Mouse (Mus musculus) heart, adult 18-20 months (tissue): ENCODE data around the gene Atg9a. TPM values are rescaled to one million over a fixed set of nuclear protein-coding genes. Genes with fewer than 3 reads are reported as not detected.

ENCODE experiments used
- DNase-seq, 2 experiments: peaks; one replicate each; pipeline ENCODE4 v3.0.0; 2021 to 2022; ENCODE audit warnings: mixed read lengths in 1 of 2
- total RNA-seq, 2 experiments: library from RNA; stranded (reverse); gene quantifications; 2 replicates each; pipeline ENCODE4 v1.2.3; 2021

Atg9a gene
- total RNA-seq, 2 experiments from 2014 or later = 58.8 to 68.8 TPM

GRCm38 (mm10) chr1:75215785-75216184 is 23.8 kb upstream of the Atg9a start:
- DNase-seq = peak; percentile 25 to 28

DNA sequence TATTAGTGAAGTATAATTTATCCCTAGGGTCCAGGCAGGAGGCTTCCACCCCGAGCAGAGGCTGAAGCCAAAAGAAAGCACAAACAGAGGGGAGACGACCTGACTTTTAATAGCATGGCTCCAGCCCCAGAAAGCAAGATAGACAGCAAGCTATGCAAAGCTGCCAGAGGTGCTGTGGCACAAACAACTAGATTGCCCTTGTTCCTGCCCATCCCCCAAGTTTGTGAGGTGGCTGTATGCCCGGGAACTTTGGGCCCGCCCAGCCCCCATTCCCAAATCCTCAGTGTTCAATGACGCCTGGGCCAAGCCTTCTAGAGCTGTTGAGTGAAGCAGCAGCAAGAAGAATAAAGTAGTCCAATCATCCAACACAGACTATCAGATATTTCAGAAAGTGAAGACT is 22.9 kb upstream of the Atg9a start:
- DNase-seq = peak; percentile 84 to 85

GRCm38 (mm10) chr1:75214442-75214841 is 22.4 kb upstream of the Atg9a start:
- DNase-seq = peak in 1 of 2 experiments; percentile 30

- no peak for DNase-seq
Measured at GRCm38 (mm10) chr1:75213096-75213495, 21.1 kb upstream of the Atg9a start.

DNA sequence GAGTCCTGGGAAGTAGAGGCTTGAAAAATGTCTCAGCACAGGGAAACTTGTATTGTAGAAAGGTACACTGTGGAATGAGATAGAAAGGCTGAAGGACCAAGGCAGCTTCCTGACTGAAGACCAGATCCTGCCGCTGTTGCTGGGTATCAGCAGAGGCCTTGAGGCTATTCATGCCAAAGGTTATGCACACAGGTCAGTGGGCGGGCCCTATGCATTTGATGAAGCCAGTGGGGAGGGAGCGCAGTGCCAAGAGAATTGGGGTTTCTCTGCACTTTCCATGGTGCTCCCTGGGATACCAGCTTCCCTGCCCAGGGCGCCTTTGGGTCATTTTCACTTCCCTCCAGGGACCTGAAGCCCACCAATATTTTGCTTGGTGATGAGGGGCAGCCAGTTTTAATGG is 20.5 kb upstream of the Atg9a start:
- DNase-seq = no peak

DNA sequence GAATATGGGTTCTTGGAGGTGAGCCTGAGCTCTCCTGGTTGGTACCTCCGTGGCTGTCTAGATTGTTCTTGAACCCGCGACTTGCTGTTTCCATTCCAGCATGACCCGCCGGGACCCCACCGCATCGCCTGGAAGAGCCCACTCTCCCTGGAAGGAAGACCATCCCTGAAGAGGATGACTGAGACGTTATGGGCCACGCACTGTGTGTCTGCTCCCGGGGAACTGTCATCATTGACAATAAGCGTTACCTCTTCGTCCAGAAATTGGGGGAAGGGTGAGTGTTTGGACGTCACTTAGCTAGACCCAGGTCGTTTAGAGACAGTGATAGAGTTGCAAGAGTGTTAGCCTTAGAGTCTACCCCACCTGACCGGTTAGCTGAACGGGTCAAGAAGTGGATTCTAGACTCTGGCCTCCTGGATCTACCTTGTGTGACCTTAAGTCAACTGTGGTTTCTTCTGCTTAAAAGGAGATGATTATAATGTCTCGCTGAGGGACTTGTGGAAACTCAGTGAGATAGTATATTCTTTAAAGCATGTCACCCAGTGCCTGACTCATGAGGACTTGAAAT is 19.2 kb upstream of the Atg9a start:
- DNase-seq = no peak

GRCm38 (mm10) chr1:75210136-75211087 is 18.4 kb upstream of the Atg9a start, which contains the start of the genes Glb1l and Stk16:
Glb1l (minus strand) TSS chr1:75210813.
Stk16 (plus strand) TSS chr1:75210838.
- DNase-seq = peak; percentile 98

GRCm38 (mm10) chr1:75208967-75209678 is 17.1 kb upstream of the Atg9a start:
- peak; percentile 46 to 56 for DNase-seq

- no peak for DNase-seq
Measured at GRCm38 (mm10) chr1:75201236-75201635, 9.2 kb upstream of the Atg9a start.

DNA sequence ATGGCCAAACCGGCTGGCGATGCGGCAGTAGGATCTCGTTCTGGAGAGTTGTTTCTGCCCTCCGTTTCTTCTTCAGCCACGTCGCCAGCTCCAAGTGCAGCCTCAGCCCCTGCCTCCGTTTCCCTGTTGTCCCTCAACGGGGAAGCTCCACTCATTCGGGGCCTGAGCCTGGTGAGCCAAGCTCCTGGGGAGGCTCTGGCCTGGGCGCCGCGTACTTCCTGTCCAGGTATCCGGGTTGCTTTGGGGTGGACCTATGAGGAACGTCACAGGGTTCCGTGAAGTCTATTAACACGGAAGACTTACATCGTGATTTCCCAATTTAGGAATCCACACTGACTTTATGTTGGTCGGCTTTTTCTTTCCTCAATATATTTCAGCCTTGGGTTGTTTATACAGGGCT is 456 bp upstream of the Atg9a start:
- peak in 1 of 2 experiments; percentile 47 for DNase-seq

- DNase-seq = no peak
Measured at GRCm38 (mm10) chr1:75191258-75191621, 756 bp downstream of the Atg9a start.

- no peak for DNase-seq
Measured at GRCm38 (mm10) chr1:75190577-75190976, 1.4 kb downstream of the Atg9a start.

GRCm38 (mm10) chr1:75187914-75188483 is 4.0 kb downstream of the Atg9a start:
- no peak for DNase-seq

- no peak for DNase-seq
Measured at GRCm38 (mm10) chr1:75187126-75187525, 4.9 kb downstream of the Atg9a start.

- no peak for DNase-seq
Measured at GRCm38 (mm10) chr1:75185495-75185894, 6.5 kb downstream of the Atg9a start.

- DNase-seq = no peak
Measured at GRCm38 (mm10) chr1:75182160-75182559, 9.8 kb downstream of the Atg9a start.

DNA sequence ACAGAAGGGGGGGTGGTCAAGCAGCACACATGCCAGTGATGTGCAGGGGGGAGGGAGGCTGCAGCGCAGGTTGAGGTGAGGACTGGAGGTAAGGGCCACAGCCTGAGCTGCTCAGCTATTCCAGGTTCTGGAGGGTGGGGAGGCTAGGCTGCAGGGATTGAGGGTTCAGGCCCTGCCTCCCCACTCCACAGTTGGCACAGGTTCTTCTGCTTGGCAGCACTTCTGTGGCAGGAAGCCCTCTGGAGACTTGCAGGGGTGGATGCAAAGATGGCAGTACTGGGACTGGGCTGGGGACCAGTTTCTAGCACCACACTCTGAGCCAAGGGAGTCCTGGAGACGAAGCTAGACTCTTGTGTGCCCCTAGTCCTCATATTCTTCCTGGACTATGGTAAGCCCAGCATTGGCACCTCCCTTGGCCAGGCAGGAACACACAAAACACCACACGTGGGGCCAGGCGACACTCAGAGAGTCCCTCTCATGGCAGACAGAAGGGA is 10.6 kb downstream of the Atg9a start:
- DNase-seq = no peak

- DNase-seq = no peak
Measured at GRCm38 (mm10) chr1:75180741-75181140, 11.3 kb downstream of the Atg9a start.

DNA sequence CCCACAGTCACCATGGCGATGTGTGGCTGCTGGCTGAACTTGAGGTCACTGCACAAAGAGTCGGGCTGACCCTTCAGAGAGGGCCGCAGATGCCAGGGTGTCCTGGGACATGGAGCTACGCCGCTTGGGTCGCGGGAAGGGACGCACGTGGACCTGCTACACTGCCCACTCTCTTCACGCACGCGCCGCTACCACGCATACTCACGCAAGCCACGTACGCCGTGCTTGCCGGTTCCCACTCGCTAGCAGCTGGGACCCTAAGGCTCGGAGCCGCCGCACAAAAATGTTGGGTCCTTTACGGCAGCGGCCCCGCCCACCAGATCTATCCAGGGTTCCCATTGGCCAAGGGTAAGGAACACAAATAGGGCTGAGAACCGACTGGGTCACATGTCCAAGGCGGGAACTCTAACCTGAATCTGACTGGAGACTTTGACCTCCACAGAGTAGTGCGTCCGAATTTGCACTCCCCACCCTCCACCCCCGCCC is 11.8 kb downstream of the Atg9a start, which contains the start of gene Abcb6:
Gene Abcb6 (minus strand): TSS at position 288 of the 486 bp plus-strand sequence.
- peak; percentile 92 to 93 for DNase-seq

DNA sequence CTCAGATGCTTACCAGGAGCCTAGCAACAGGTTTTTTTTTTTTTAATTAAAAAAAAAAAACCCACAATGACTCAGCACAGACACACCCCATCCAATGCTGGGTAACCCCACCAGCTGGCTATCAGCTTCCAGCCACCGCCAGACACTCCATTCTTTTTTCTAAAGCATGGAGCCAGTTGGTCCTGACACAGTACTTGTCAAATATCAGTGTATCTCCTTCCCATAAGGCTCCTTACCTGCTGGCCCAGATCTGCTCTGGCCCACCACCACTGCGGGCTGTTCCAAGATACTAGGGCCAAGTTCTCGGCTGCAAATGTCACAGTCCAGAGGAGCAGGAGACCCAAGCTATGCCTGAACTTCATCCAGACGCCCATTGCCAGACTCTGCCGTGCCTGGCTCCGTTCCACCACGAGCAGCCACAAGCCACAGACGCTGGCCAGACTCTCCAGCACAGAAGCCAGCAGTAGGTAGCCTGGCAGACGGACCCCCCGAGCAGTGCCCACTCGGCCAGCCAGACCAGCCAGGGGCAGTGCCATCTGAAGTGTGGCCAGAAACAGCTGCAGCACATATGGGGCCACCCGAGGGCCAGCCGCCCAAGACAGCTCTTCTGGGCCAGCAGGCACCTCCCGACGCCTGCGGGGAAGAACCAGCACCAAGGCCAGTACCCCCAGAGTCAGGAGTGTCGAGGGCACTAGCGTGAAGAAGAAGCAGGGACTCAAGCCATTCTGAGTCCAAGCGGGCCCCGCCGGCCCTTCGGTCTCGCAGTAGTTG is 12.5 kb downstream of the Atg9a start:
- peak; percentile 56 to 62 for DNase-seq
